Mouse (Mus musculus): Measurements from ENCODE around the gene Glra1. TPM values are rescaled to one million over a fixed set of nuclear protein-coding genes. Genes with fewer than 3 reads are reported as not detected.

The Glra1 gene
- not detected in 2 replicates for polyA plus RNA-seq (2015; fragmentation: Nextera tagmentation; extraction: Ambion mirVana)

DNA sequence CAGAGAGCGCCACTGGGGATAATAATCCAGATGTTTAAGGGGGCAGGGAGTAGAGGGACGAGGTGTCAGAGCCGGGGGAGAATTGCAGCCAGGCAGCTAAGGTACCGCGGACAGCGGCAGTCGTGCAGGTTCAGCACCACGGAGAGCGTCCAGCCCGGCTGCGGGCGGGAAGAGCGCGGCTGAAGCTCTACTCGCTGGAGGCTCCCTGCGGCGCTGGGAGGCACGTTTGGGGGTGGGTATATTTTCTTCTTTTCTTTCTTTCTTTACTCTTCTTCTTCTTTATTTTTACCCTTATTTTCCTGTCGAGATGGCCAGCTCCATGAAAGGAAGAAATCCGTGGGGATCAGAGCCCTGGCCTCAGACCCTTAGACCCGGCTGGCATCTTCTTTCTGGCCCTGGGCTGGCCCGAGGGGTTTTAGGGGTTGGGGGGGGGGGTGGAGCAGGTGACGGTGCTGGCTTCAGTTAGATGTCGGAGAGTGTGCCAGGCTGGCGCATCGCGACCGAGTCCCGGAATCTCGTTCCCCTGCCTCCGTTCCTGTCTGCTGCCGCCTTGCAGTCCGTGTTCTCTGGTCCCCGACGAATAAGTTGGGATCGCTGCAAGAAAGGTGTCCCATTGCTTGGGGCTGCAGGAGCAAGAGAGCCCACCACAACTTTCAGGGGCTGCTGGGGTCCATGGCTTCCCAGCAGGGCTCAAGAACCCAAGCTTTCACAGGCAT, at the start of gene Glra1:
Glra1 (minus strand) TSS at position 391 of the 716 bp plus-strand sequence.

DNA sequence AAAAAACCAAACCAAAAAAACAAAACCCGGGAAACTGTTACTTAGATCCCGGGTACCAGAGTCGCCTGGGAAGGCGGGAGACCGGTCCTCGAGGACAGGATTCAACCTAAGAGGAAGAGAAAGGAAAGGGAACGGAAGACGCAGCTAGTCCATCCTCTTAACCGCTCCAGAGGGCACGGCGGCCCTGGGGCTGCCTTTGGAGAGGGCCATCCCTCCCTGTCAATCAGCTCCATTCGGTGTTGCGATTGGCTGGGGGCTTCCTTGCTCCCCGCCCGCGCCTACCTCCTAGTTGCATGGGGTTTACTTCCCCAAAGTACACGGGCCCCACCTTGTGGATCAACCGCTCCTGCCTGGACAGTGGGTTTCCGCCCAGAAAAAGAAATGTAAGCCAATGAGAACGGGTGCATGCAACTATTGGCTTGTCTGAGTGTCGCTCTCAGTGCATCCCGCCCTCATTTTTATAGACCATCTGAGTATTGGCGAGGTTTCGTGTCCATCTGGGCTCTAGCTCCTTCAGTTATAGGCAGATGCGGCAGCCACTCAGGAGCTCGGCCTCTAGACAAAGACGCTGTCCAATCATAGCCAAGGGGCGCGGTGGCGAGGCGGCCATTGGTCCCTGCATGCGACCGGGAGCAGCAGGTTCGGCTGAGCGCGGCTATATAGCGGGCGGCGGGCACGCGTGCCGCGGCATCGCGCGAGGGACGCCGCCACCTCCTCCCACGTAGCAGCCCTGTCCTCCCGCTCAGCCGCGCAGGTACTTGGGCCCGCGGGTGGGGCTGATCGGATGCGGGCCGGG, 138.8 kb downstream of the Glra1 start, which contains the start of gene G3bp1:
G3bp1 (plus strand) TSS at position 638 of the 796 bp plus-strand sequence.

Other genes starting within 250 kb of the Glra1 start
- 1,020 and 1,235 TPM in 2 replicates for gene Sparc, start 185.0 kb downstream of the Glra1 start, polyA plus RNA-seq (2015; fragmentation: Nextera tagmentation; extraction: Ambion mirVana)
- 263 and 278 TPM in 2 replicates for gene Atox1, start 147.0 kb downstream of the Glra1 start, polyA plus RNA-seq (2015; fragmentation: Nextera tagmentation; extraction: Ambion mirVana)
- 71.7 and 72.8 TPM in 2 replicates for gene G3bp1, start 138.5 kb downstream of the Glra1 start, polyA plus RNA-seq (2015; fragmentation: Nextera tagmentation; extraction: Ambion mirVana)

Measured in spleen, postnatal 0 days (tissue).